Mouse (Mus musculus) heart, postnatal 0 days (tissue): ENCODE measurements at regions not wholly inside any gene's neighbourhood (a gene's known extent, or its start where the extent isn't known, plus 50 kb on each side); places are given as distances from the start of the nearest gene placed in this dataset.

ENCODE experiments used
- CTCF ChIP-seq: IDR thresholded peaks from 2 replicates; pipeline ENCODE4 v1.5.1; 2016; ENCODE audit warnings: antibody characterized with exemption, control low read depth, low read depth
- EP300 ChIP-seq: IDR thresholded peaks from 2 replicates; pipeline ENCODE4 v1.6.1; 2016; ENCODE audit warnings: antibody characterized with exemption, low read depth

DNA sequence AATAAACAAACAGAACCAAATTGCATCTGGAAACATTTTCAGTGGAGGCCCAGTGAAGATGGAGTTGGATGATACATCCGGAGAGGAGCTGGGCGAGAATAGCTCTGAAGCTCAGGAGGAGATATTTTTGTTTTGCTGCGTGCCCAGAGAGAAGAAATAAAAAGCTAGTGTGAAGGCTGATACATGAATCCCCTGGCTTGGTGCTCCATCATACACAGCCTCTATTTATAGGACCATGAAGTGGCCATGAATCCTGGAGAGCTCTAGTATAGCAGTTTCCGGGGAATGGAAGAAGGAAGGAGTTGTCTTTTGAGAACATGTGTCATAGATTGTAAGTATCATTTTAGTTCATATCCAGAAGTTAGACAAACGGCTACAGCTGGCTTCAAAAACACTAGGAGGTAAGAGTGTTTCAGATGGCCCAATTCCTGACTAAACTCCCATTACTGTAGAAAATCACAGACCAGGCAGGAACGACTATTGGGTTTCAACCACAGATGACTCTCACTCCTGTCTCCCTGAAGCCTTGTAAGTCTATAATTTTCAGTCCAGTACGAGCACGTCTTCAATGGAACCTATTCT is 120.5 kb upstream of the Gm5148 start:
- no peak for TF ChIP-seq CTCF
- TF ChIP-seq EP300 = no peak
